Mouse (Mus musculus): ENCODE results near the gene Ak8. TPM values are rescaled to one million over a fixed set of nuclear protein-coding genes. Genes with fewer than 3 reads are reported as not detected.
A peak's percentile ranks its signal among the peaks of the same experiment; 100 is the strongest.

The Ak8 gene
- polyA plus RNA-seq, 1 experiment from 2014 or later, result 0.52 TPM

DNA sequence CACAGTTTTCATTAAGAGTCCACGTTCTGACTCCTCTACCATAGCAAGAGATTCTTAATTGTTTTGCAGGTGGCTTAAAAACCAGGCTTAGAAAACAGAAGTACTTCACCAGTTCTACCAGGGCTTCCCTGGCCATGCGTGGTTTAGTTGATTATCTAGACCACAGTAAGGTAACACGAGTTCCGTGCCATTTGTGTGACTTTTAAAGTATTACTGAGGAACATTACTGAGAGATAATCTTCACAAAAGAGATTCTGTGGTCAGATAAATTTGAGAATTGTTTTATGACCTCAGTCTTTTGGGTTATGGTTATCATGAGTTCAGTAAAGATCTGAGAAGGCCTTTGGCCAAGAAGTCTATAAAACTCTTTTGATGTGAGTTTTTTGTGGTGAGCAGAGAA lies 159.3 kb downstream of the Ak8 start:
- H3K4me3 ChIP-seq (ENCODE audit: low read depth, low read length), result no peak overlapping the region
- H3K36me3 ChIP-seq (ENCODE audit: control insufficient read depth, insufficient read depth), result peaks cover 2% of the 10 kb centered on the region
- H3K4me1 ChIP-seq (ENCODE audit: control insufficient read depth, low read depth, low read length), result no peaks in the 10 kb centered on the region
- no peak overlapping the region for H3K9ac ChIP-seq (ENCODE audit: low read depth, low read length)
- no peak for ATAC-seq (ENCODE audit: low read depth)
- H3K27me3 ChIP-seq (ENCODE audit: control insufficient read depth, insufficient read depth, low read depth, low read length), result no peaks in the 10 kb centered on the region
- 59% methylated on average over 4 of the region's 4 CpGs for WGBS (ENCODE audit: insufficient replicate concordance)
- H3K9me3 ChIP-seq (replicated peaks; ENCODE audit: control insufficient read depth, low read length), result no peaks in the 10 kb centered on the region
- H3K27ac ChIP-seq (ENCODE audit: low read length), result no peak overlapping the region
- no peak overlapping the region for H3K4me2 ChIP-seq (ENCODE audit: low read depth, low read length)

DNA sequence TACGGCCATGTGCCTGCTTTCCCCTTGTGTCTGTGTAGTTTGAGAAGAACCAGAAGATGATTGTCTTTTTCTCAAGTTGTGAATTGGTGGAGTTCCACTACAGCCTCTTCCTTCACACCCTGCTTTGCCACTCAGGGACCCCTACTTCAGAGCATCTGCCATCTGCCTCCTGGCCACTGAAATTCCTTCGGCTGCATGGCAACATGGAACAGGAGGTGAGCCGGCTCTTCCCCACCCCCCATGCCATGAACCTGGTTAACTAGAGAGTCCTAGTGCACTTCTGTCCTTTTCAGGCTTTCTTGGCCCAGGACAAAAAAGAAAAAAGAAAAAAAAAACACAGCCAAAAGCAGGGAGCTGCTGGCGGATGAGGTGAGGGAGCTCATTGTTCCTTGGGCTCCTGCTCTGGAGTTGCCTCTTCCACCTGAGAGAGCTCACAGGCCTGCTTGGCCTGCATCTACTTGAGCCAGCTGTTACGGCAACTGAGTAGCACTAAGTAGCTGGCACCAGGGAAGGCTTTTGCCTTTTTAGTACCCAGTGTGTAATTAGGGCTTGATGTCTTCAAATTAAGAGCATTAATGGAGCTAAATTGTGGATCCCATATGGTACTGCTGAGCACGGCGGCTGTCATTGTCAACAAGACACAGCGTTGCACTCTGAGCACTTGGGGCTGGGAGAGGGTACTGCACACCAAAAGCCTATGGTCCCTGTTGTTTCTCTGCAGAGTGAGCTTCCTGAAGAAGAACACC lies 160.9 kb downstream of the Ak8 start:
- no peaks in the 10 kb centered on the region for H3K9me3 ChIP-seq (replicated peaks; ENCODE audit: control insufficient read depth, low read length)
- no peak for ATAC-seq (ENCODE audit: low read depth)
- WGBS (ENCODE audit: insufficient replicate concordance), result 81% methylated on average over 8 of the region's 8 CpGs
- H3K4me2 ChIP-seq (ENCODE audit: low read depth, low read length), result no peak overlapping the region
- peaks cover 2% of the 10 kb centered on the region; the same call in 1 of the 2 replicates for H3K36me3 ChIP-seq (ENCODE audit: control insufficient read depth, insufficient read depth)
- no peaks in the 10 kb centered on the region for H3K27me3 ChIP-seq (ENCODE audit: control insufficient read depth, insufficient read depth, low read depth, low read length)
- no peak overlapping the region for H3K4me3 ChIP-seq (ENCODE audit: low read depth, low read length)
- no peaks in the 10 kb centered on the region for H3K4me1 ChIP-seq (ENCODE audit: control insufficient read depth, low read depth, low read length)
- H3K27ac ChIP-seq (ENCODE audit: low read length), result no peak overlapping the region
- H3K9ac ChIP-seq (ENCODE audit: low read depth, low read length), result no peak overlapping the region

Small RNAs within 50 kb of the gene (microRNA-seq; reads per million reads assigned to microRNA genes)
- gene Mir3088, result 4.2 reads per million, percentile 15 among the genes with 10 or more reads in this experiment

Other genes starting within 250 kb of the Ak8 start
- not detected in 2 replicates for gene 1700007K13Rik, start 233.8 kb upstream of the Ak8 start, polyA plus RNA-seq (2015; fragmentation: Nextera tagmentation; extraction: Ambion mirVana)
- gene Mrps2, start 232.1 kb upstream of the Ak8 start, polyA plus RNA-seq (2015; fragmentation: Nextera tagmentation; extraction: Ambion mirVana), result 21.5 and 22.3 TPM in 2 replicates
- gene Gbgt1, start 203.3 kb upstream of the Ak8 start, polyA plus RNA-seq (2015; fragmentation: Nextera tagmentation; extraction: Ambion mirVana), result 0.28 and 0.70 TPM in 2 replicates
- gene Gm10134, start 194.1 kb upstream of the Ak8 start, polyA plus RNA-seq (2015; fragmentation: Nextera tagmentation; extraction: Ambion mirVana), result 1.1 and 1.3 TPM in 2 replicates
- 2.3 TPM in 2 replicates for gene Ralgds, start 187.0 kb upstream of the Ak8 start, polyA plus RNA-seq (2015; fragmentation: Nextera tagmentation; extraction: Ambion mirVana)
- 1.6 and 9.7 TPM in 2 replicates for gene Cel, start 136.8 kb upstream of the Ak8 start, polyA plus RNA-seq (2015; fragmentation: Nextera tagmentation; extraction: Ambion mirVana)
- 12.1 TPM in 2 replicates for gene Gtf3c5, start 116.4 kb upstream of the Ak8 start, polyA plus RNA-seq (2015; fragmentation: Nextera tagmentation; extraction: Ambion mirVana)
- gene Gfi1b, start 78.2 kb upstream of the Ak8 start, polyA plus RNA-seq (2015; fragmentation: Nextera tagmentation; extraction: Ambion mirVana), result 88.7 and 89.4 TPM in 2 replicates
- gene Tsc1, start 58.9 kb upstream of the Ak8 start, polyA plus RNA-seq (2015; fragmentation: Nextera tagmentation; extraction: Ambion mirVana), result 9.6 and 9.8 TPM in 2 replicates
- gene Spaca9, start 437 bp upstream of the Ak8 start, polyA plus RNA-seq (2015; fragmentation: Nextera tagmentation; extraction: Ambion mirVana), result 2.8 and 3.3 TPM in 2 replicates
- gene Gtf3c4, start 140.2 kb downstream of the Ak8 start, polyA plus RNA-seq (2015; fragmentation: Nextera tagmentation; extraction: Ambion mirVana), result 3.9 and 4.3 TPM in 2 replicates
- gene Ddx31, start 140.2 kb downstream of the Ak8 start, polyA plus RNA-seq (2015; fragmentation: Nextera tagmentation; extraction: Ambion mirVana), result 3.6 and 3.9 TPM in 2 replicates
- not detected in 2 replicates for gene Barhl1, start 216.5 kb downstream of the Ak8 start, polyA plus RNA-seq (2015; fragmentation: Nextera tagmentation; extraction: Ambion mirVana)

All from liver, embryonic 16.5 days (tissue).